Mouse (Mus musculus) lung, postnatal 0 days (tissue): ENCODE data around the gene Mapk11. TPM values are rescaled to one million over a fixed set of nuclear protein-coding genes. Genes with fewer than 3 reads are reported as not detected.
A peak's percentile ranks its signal among the peaks of the same experiment; 100 is the strongest.

Experiments
- ATAC-seq: fragments of 200-750 bp; cut with Nextera tagmentation; 2 replicates; pipeline ENCODE4 v1.8.0; 2017; ENCODE audit warnings: moderate library complexity
- DNase-seq: peaks from one replicate; pipeline ENCODE4 v3.0.0-alpha.2; 2016; ENCODE audit warnings: low spot score
- H3K27ac ChIP-seq: fragments of 300-500 bp; sonication (generic); 2 replicates; pipeline ENCODE4 v1.5.1; 2014; ENCODE audit warnings: antibody characterized with exemption, mild to moderate bottlenecking, low read length, mixed read lengths
- H3K27me3 ChIP-seq: fragments of 300-500 bp; sonication (generic); replicated peaks from 2 replicates; pipeline ENCODE4 v1.6.1; 2014; ENCODE audit warnings: low read length, mixed read lengths; ENCODE audit not compliant: insufficient read depth
- H3K36me3 ChIP-seq: fragments of 300-500 bp; sonication (generic); 2 replicates; pipeline ENCODE4 v1.6.1; 2014; ENCODE audit warnings: low read length, mixed read lengths; ENCODE audit not compliant: insufficient read depth
- H3K4me1 ChIP-seq: fragments of 300-500 bp; sonication (generic); 2 replicates; pipeline ENCODE4 v1.6.1; 2014; ENCODE audit warnings: antibody characterized with exemption, low read depth, low read length, mixed read lengths; ENCODE audit not compliant: insufficient read depth
- H3K4me2 ChIP-seq: fragments of 300-500 bp; sonication (generic); replicated peaks from 2 replicates; pipeline ENCODE4 v1.6.1; 2014; ENCODE audit warnings: low read depth, mild to moderate bottlenecking, low read length, moderate library complexity, mixed read lengths
- H3K4me3 ChIP-seq: fragments of 300-500 bp; sonication (generic); 2 replicates; pipeline ENCODE4 v1.5.1; 2014; ENCODE audit warnings: low read depth, low read length
- H3K9ac ChIP-seq: fragments of 300-500 bp; sonication (generic); replicated peaks from 2 replicates; pipeline ENCODE4 v1.6.1; 2014; ENCODE audit warnings: low read depth, mild to moderate bottlenecking
- H3K9me3 ChIP-seq: fragments of 300-500 bp; sonication (generic); 2 replicates; pipeline ENCODE4 v1.6.1; 2016; ENCODE audit warnings: low read length, mixed read lengths
- CTCF ChIP-seq: IDR thresholded peaks from 2 replicates; pipeline ENCODE4 v1.5.1; 2016; ENCODE audit warnings: antibody characterized with exemption, mild to moderate bottlenecking
- EP300 ChIP-seq: IDR thresholded peaks from 2 replicates; pipeline ENCODE4 v1.6.1; 2016; ENCODE audit warnings: antibody characterized with exemption, mild to moderate bottlenecking, control low read depth
- whole genome bisulfite sequencing: fragments of 180-500 bp; shearing (Covaris S2); extraction: QIAGEN DNeasy Blood & Tissue Kit; methylation state at CpG from one replicate; pipeline ENCODE4 v1.1.7; 2014; 5-methylcytosine and 5-hydroxymethylcytosine counted together
- polyA plus RNA-seq: library from polyadenylated mRNA; unstranded; fragments of >200 nt; fragmentation: Nextera tagmentation; extraction: Ambion mirVana; gene quantifications from 2 replicates; pipeline ENCODE4 v1.2.1, GENCODE M21; 2015

The Mapk11 gene
- polyA plus RNA-seq, 1 experiment from 2014 or later, result 7.4 TPM

DNA sequence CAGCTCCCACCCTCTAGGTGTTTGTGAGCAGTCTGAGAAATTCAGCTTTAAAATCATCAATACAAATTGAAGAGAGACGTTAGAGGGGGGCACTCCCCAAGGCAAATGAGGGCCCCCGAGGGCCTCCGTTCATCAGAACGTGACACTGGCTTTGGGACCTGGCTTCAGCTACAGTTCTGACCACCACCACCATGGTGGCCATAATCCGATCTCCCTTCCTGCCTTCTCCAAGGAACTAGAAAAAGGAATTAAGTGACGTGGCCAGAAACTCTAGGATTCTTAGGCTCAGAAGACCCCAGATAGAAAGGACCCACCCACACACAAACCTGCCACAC lies 30.2 kb upstream of the Mapk11 start:
- WGBS, result 2% methylated on average over 6 of the region's 6 CpGs
- no peak for DNase-seq
- Histone ChIP-seq H3K36me3 (no peaks in the 10 kb centered on the region), H3K4me1 (peaks cover 52% of the 10 kb centered on the region), H3K27ac (peak overlapping the region; percentile 90), H3K27me3 (no peaks in the 10 kb centered on the region), H3K4me2 (peak overlapping the region; percentile 81), H3K4me3 (peak overlapping the region; percentile 70), H3K9ac (peak overlapping the region; percentile 56), H3K9me3 (no peaks in the 10 kb centered on the region)
- no peak for TF ChIP-seq CTCF
- no peak for TF ChIP-seq EP300
- no peak for ATAC-seq

DNA sequence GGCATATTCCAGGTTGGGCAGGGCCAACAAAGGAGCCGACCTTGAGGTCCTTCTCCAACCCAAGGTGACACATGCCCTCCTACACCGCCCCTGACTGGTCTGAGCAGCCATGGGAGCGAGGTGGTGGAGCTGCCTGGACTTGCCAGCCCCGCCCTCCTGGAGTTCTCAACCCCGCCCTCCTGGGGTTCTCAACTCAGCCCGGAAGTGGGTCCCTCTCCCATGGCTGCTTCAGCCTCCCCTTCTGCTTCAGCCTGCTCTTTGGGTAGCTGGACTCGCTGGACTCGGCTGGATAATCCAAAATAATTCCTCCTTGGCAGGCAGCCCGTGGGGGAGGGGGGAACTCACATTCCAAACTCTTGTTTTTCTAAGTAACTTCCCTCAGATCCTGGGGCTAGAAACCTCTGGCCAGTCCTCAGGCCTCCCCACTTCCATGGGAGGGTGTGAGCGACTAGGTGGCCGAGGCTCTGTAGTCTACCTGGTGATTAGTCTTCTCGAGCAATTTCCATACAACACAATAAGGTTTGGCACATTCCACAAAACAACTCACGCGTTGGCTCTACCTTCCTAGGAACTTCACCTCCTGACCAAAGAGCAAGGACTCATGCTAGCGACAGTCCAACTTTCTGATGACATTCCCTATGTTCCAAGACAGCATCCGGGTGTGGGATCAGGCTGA lies 29.7 kb upstream of the Mapk11 start:
- TF ChIP-seq EP300 (no peak), CTCF (no peak)
- H3K4me1 ChIP-seq, result peaks cover 57% of the 10 kb centered on the region
- peak overlapping the region; percentile 90 for H3K27ac ChIP-seq
- ATAC-seq (peak; percentile 64), DNase-seq (peak; percentile 94)
- H3K9ac ChIP-seq, result peak overlapping the region; percentile 56; the same call in 1 of the 2 replicates
- H3K4me2 ChIP-seq, result peak overlapping the region; percentile 81
- H3K36me3 ChIP-seq, result no peaks in the 10 kb centered on the region
- no peaks in the 10 kb centered on the region for H3K9me3 ChIP-seq
- WGBS, result 3% methylated on average over 16 of the region's 16 CpGs
- H3K4me3 ChIP-seq, result peak overlapping the region; percentile 70
- no peaks in the 10 kb centered on the region for H3K27me3 ChIP-seq

DNA sequence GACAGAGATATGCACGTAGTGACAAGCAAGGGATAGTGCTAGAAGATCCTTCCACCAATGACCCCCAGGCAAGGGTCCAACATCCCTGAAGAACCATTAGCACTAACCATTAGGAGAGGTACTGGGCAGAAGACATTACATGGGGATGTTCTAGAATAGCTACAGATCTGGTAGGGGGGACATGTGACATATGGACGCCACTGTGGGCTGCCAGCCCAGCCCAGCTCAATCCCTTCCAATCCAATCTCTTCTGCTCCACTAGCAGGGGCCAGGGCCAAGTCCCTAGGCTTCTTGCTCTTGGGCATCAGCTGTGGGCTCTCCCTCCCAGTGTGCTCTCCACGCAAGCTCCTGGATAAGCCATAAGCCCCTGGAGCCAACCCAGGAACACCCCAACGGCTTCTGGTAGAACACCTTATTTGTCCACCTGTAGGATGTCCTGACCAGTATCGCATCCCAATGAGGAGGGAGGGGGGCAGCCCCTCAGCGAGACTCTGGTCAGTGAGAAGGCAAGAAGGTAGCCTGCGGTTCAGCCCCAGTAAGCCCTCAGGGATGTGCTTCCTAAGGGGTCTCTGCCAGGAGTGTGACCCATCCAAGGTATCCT lies 28.9 kb upstream of the Mapk11 start:
- 51% methylated on average over 7 of the region's 7 CpGs for WGBS

DNA sequence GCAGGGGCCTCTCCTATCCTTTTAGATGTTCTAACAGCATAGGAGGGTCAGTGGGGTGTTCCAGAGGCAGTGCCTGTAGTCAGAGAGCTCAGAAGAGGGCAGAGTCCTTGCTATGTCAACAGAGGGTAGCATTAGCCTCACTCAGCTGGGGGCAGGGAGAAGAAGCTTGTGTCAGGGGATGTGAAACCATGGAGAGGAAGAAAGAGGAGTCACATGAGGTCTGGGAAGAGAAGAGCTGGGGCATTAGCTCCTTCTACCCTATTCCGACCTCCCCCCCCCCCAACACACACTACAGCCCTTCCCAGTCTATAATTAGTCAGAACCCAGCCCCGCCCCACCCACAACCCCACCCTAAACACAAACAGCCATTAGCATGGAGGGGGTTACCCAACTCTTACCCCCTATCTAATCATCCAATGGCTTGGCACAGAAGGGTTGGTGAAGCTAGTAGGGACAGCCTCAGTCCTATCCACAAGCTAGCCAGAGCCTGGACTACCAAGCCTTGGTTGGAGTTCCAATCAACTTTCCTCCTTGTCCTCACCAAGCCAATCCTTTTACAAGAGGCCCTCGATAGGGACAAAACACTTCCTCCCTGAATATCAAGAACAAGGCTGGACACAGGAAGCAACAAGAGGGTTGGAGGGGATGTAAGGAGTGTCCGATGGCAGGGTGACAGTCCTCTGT lies 28.3 kb upstream of the Mapk11 start:
- peak overlapping the region; percentile 90 for H3K27ac ChIP-seq
- WGBS, result 42% methylated on average over 4 of the region's 4 CpGs
- TF ChIP-seq CTCF (no peak), EP300 (no peak)
- peak overlapping the region; percentile 81 for H3K4me2 ChIP-seq
- no peaks in the 10 kb centered on the region for H3K27me3 ChIP-seq
- DNase-seq (peak; percentile 68), ATAC-seq (no peak)
- no peak overlapping the region for H3K9ac ChIP-seq
- H3K4me3 ChIP-seq, result no peak overlapping the region
- no peaks in the 10 kb centered on the region for H3K36me3 ChIP-seq
- peaks cover 68% of the 10 kb centered on the region for H3K4me1 ChIP-seq
- H3K9me3 ChIP-seq, result no peaks in the 10 kb centered on the region

More for the DNA sequence above, 28.9 kb upstream of the Mapk11 start:
- TF ChIP-seq EP300 (no peak), CTCF (no peak)
- Histone ChIP-seq H3K4me2 (peak overlapping the region; percentile 81), H3K9me3 (no peaks in the 10 kb centered on the region), H3K4me3 (peak overlapping the region; percentile 70; the same call in 1 of the 2 replicates), H3K27me3 (no peaks in the 10 kb centered on the region), H3K27ac (peak overlapping the region; percentile 90), H3K9ac (no peak overlapping the region), H3K36me3 (no peaks in the 10 kb centered on the region), H3K4me1 (peaks cover 64% of the 10 kb centered on the region)
- DNase-seq, result no peak
- no peak for ATAC-seq

DNA sequence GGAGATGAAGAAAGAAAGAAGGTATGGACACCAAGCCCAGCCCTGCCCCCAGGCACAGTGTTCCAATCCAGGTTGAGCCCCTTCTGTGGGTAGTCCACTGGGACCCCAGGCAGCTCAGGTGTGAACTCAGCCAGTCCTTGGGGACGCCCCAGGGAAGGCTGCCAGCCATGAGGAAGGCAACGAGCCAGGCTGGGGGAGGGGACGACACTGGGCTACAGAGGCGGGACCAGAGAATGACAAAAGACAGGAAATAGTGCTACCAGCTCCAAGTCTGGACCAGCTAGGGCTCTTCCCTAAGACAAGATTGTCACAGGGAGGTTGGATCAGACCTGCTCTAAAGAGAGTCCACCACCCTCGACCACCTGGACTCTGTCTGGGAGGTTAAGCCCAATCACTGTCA lies 27.7 kb upstream of the Mapk11 start:
- 2% methylated on average over 5 of the region's 5 CpGs for WGBS
- peaks cover 74% of the 10 kb centered on the region for H3K4me1 ChIP-seq
- H3K9ac ChIP-seq, result no peak overlapping the region
- peak overlapping the region; percentile 90 for H3K27ac ChIP-seq
- H3K4me3 ChIP-seq, result no peak overlapping the region
- H3K36me3 ChIP-seq, result no peaks in the 10 kb centered on the region
- TF ChIP-seq EP300 (no peak), CTCF (no peak)
- H3K4me2 ChIP-seq, result peak overlapping the region; percentile 81
- ATAC-seq (peak; percentile 17), DNase-seq (peak; percentile 84)
- H3K27me3 ChIP-seq, result no peaks in the 10 kb centered on the region
- H3K9me3 ChIP-seq, result no peaks in the 10 kb centered on the region

DNA sequence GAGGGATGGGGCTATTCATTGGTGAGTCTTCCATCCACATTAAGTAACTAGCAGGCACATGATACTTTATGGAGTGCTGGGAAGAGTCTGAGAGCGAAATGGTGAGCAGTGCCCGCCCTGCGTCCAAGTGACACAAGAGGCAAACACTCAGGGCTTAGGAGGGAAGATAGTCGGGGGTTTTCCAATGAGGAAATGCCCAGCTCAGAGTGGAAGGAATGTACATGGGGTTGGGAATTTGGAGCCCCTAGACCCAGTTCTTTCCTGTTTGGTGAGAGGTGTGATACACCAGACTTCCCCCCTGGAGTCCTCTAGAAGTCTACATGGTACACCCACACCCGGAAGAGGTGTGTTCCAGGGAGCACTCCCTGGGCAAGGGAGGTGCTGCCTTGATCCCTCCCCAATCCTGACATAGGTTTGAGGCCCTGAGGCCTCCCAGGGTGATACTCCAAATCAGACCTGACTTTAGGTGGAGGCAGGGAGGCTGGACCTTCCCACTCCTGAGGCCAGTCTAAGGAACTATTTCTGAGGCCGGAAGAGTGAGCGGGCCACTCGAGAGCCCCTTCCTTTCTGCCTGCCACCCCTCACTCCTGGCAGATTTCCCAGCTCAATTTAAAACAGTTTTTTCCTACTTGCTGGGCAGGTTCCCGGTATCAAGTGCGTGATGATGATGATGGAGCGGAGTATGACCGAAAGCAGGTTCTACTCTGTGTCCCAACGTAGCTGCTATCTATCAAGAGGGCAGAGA lies 26.2 kb upstream of the Mapk11 start:
- Histone ChIP-seq H3K4me2 (no peak overlapping the region), H3K4me1 (peaks cover 66% of the 10 kb centered on the region), H3K9me3 (no peaks in the 10 kb centered on the region), H3K9ac (no peak overlapping the region), H3K27ac (peak overlapping the region; percentile 77), H3K4me3 (no peak overlapping the region), H3K27me3 (no peaks in the 10 kb centered on the region), H3K36me3 (no peaks in the 10 kb centered on the region)
- WGBS, result 35% methylated on average over 13 of the region's 13 CpGs
- TF ChIP-seq CTCF (no peak), EP300 (no peak)
- ATAC-seq, result no peak
- DNase-seq, result peak; percentile 66
